Mouse (Mus musculus) thymus, adult 2 months (tissue): Measurements from ENCODE around the gene Dcps.

Source experiments
- CTCF ChIP-seq: fragments of 200-500 bp; IDR thresholded peaks from 2 replicates; pipeline ENCODE4 v1.5.1; 2012; ENCODE audit warnings: mild to moderate bottlenecking, control low read depth, low read length, moderate library complexity, borderline replicate concordance; ENCODE audit not compliant: control insufficient read depth, poor library complexity, insufficient read depth; ENCODE audit errors: extremely low read depth
- POLR2A ChIP-seq: fragments of 200-500 bp; IDR thresholded peaks from 2 replicates; pipeline ENCODE4 v1.6.1; 2012; ENCODE audit warnings: mild to moderate bottlenecking, low read length, control low read depth, moderate library complexity; ENCODE audit not compliant: control insufficient read depth, poor library complexity, insufficient read depth; ENCODE audit errors: extremely low read depth

DNA sequence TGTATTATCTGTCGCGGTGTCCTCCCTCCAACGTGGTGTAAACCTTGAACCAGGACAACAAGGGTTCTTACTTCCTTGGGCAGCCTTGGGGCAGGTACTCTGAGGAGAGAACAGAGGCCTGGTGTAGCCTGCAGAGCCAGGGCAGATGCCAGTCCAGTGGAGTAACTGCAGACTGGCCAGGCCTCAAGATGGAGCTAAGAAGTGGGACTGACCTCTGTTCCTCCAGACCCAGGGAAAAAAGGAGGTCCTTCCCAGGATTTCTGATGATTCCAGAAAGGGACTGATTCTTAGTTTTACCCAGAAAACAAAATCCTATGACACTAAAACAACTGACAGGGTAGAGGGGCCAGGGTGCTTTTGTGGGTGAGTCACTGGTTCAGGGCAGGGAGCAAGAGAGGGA is 61.6 kb downstream of the Dcps start:
- TF ChIP-seq CTCF (no peak), POLR2A (no peak)
